Comparison of ENCODE assay signal across 8 mouse cellular contexts in the genomic region with DNA sequence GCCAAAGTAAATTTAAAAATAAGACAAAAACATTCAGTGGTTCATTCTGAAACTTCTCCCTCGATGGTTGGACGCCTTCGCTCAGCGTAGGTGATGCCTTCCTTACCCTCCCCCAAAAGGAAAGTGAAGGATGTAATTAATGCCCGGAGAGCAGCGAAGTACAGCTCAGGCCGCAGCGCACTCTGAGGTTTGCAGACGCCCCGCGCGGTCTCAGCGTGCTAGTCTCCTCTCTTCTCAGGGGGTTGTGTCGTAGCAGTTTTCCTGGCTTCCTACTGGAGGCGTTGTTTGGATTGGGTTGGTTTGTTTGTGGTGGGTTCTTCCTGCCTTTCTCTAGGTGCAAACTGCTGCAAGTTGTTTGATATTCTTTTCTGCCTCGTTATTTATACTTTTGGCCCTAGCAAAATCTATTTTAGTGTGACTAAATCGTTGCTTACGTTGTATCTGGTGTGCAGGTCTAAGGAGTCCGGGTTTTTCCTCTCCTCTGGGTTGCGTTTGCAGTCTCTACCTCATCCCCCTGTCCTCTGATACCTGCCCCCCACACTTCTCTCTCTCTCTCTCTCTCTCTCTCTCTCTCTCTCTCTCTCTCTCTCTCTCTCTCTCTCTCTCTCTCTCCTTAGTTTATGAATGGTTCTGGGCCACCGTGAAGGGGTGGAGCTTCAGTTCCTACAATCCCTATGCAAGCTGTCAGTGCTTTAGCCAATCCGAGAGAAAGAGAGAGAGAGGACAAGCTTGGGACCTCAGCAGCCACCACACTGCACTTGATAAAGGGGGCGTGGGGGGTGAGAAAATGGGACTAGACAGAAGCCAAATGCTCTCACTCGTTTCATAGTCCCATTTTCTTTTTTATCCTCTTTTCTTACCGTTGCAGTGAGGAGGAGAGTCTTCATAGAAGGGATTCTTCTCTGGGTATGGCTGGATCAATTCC. TPM values are rescaled to one million over a fixed set of nuclear protein-coding genes. Genes with fewer than 3 reads are reported as not detected.
DNase-seq lines count a peak whose midpoint lies in the region; ATAC-seq and TF ChIP-seq lines count a peak whose summit lies in the region.

A gene (minus strand): TSS at position 539 of the 925 bp plus-strand sequence.

- H3K36me3 ChIP-seq in kidney, embryonic 15.5 days, result no peaks in the 10 kb centered on the region
- H3K36me3 ChIP-seq in forebrain, embryonic 10.5 days (replicated peaks), result no peaks in the 10 kb centered on the region
- H3K36me3 ChIP-seq in limb, embryonic 14.5 days (ENCODE audit: control insufficient read depth, insufficient read depth, low read length), result peaks cover 2% of the 10 kb centered on the region; the same call in 1 of the 2 replicates

- TF ChIP-seq POLR2A in limb, embryonic 14.5 days (IDR thresholded peaks at IDR 0.05; ENCODE audit: borderline replicate concordance, extremely low read depth, insufficient read depth, insufficient read length), result peak; percentile 75; the same call in 1 of the 2 replicates

- WGBS in kidney, embryonic 15.5 days, result 6% methylated on average over 25 of the region's 25 CpGs
- WGBS in forebrain, embryonic 10.5 days, result 0% methylated on average over 25 of the region's 25 CpGs
- 2% methylated on average over 25 of the region's 25 CpGs for WGBS in limb, embryonic 14.5 days

- peak within 1 kb of the TSS; percentile 40 for H3K4me3 ChIP-seq in kidney, embryonic 15.5 days (replicated peaks)
- H3K4me3 ChIP-seq in forebrain, embryonic 10.5 days, result peak within 1 kb of the TSS; percentile 55
- H3K4me3 ChIP-seq in limb, embryonic 14.5 days (replicated peaks; ENCODE audit: low read length), result peak within 1 kb of the TSS; percentile 71

- H3K27ac ChIP-seq in kidney, embryonic 15.5 days, result no peak within 1 kb of the TSS
- peak within 1 kb of the TSS; percentile 77 for H3K27ac ChIP-seq in forebrain, embryonic 10.5 days
- peak within 1 kb of the TSS; percentile 99 for H3K27ac ChIP-seq in limb, embryonic 14.5 days (replicated peaks; ENCODE audit: low read depth, low read length)

- peak within 1 kb of the TSS; percentile 63 for H3K4me2 ChIP-seq in kidney, embryonic 15.5 days
- peak within 1 kb of the TSS; percentile 68 for H3K4me2 ChIP-seq in limb, embryonic 14.5 days (replicated peaks; ENCODE audit: low read depth, low read length, severe bottlenecking)

- H3K4me1 ChIP-seq in kidney, embryonic 15.5 days, result peaks cover 28% of the 10 kb centered on the region
- H3K4me1 ChIP-seq in forebrain, embryonic 10.5 days, result peaks cover 58% of the 10 kb centered on the region
- peaks cover 15% of the 10 kb centered on the region for H3K4me1 ChIP-seq in limb, embryonic 14.5 days (ENCODE audit: control insufficient read depth, insufficient read depth, low read length)

- H3K9ac ChIP-seq in kidney, embryonic 15.5 days, result no peak within 1 kb of the TSS
- H3K9ac ChIP-seq in limb, embryonic 14.5 days (ENCODE audit: low read depth, low read length, severe bottlenecking), result peak within 1 kb of the TSS; percentile 98

- H3K27me3 ChIP-seq in kidney, embryonic 15.5 days, result peaks cover 74% of the 10 kb centered on the region
- H3K27me3 ChIP-seq in forebrain, embryonic 10.5 days (ENCODE audit: poor library complexity, severe bottlenecking), result peaks cover 100% of the 10 kb centered on the region
- no peaks in the 10 kb centered on the region for H3K27me3 ChIP-seq in limb, embryonic 14.5 days (ENCODE audit: control insufficient read depth, insufficient read depth, low read length)

- 0 out of 2 replicates have a peak, but pooled peaks have one; percentile 47 for ATAC-seq in kidney, embryonic 15.5 days (replicated peaks; ENCODE audit: low FRiP score)
- peak; percentile 89 for ATAC-seq in limb, embryonic 14.5 days (ENCODE audit: low FRiP score, low read depth)

- no peaks in the 10 kb centered on the region for H3K9me3 ChIP-seq in kidney, embryonic 15.5 days (replicated peaks)
- no peaks in the 10 kb centered on the region for H3K9me3 ChIP-seq in forebrain, embryonic 10.5 days
- no peaks in the 10 kb centered on the region for H3K9me3 ChIP-seq in limb, embryonic 14.5 days (ENCODE audit: control insufficient read depth, low read length)

- DNase-seq in kidney, postnatal 36 days, result no peak
- peak; percentile 50 for DNase-seq in adrenal gland, postnatal 10 days
- peak; percentile 58 for DNase-seq in forebrain, embryonic 10.5 days (ENCODE audit: extremely low spot score, low spot score)
- peak; percentile 83 for DNase-seq in limb, embryonic 14.5 days (ENCODE audit: low spot score)
- DNase-seq in retina, postnatal 7 days (ENCODE audit: low read depth, low spot score), result peak; percentile 67
- no peak for DNase-seq in left cerebral cortex, adult 8-10 months (ENCODE audit: low spot score in 2 of 2)
- DNase-seq in layer of hippocampus, adult 11-12 months (ENCODE audit: low spot score), result no peak

RNA-seq across cellular contexts. Expression of the gene that starts here (rescaled TPM):
- polyA plus RNA-seq in kidney, embryonic 15.5 days (2015; fragmentation: Nextera tagmentation; extraction: Ambion mirVana), result 2.0 and 2.6 TPM in 2 replicates
- total RNA-seq in adrenal gland, postnatal 10 days (2021), result 1 to 10 TPM; 6.6 to 8.0 TPM
- polyA plus RNA-seq in forebrain, embryonic 10.5 days (2016; fragmentation: Nextera tagmentation; extraction: Ambion mirVana), result 8.4 and 14.7 TPM in 2 replicates
- 38.6 and 48.4 TPM in 2 replicates for polyA plus RNA-seq in limb, embryonic 14.5 days (2012; rRNA removed)
- polyA plus RNA-seq in limb, embryonic 14.5 days (2014; fragmentation: Nextera tagmentation; extraction: Ambion mirVana), result 31.8 and 43.7 TPM in 2 replicates
- total RNA-seq in left cerebral cortex, adult 8-10 months (2022), result under 1 TPM; 0.41 to 0.80 (median 0.54) TPM

Comparison
In these comparisons a context has a peak if more than half of its experiments do, and no peak if none do; other contexts are left out.
1. RNA of the gene that starts here (total RNA-seq): 6.6 to 8.0 TPM in adrenal gland, postnatal 10 days; 0.41 to 0.80 TPM in left cerebral cortex, adult 8-10 months; every median in the first group is over 4 times any median in the second.
2. DNase-seq: peak in adrenal gland, postnatal 10 days (single experiment), forebrain, embryonic 10.5 days (single experiment), limb, embryonic 14.5 days (single experiment) and retina, postnatal 7 days (single experiment); none in kidney, postnatal 36 days (0 of 2), left cerebral cortex, adult 8-10 months (0 of 2) and layer of hippocampus, adult 11-12 months (single experiment).
3. Peak in every context shown above with its lines, with median percentiles within 50 percentile points of each other: H3K4me3 ChIP-seq.